Mouse (Mus musculus) spleen, postnatal 36 days (tissue): Measurements from ENCODE around the gene Adamts4.

ENCODE experiments used
- DNase-seq, 2 experiments: peaks; one replicate each; pipeline ENCODE4 v3.0.0; 2022; ENCODE audit warnings: low spot score in 2 of 2, mixed read lengths in 1 of 2

Gene Adamts4

GRCm38 (mm10) chr1:171309321-171309720, 59.1 kb downstream of the Adamts4 start:
- DNase-seq: no peak
